Mouse (Mus musculus) G1E (cell line): ENCODE data around the gene Pigr. TPM values are rescaled to one million over a fixed set of nuclear protein-coding genes. Genes with fewer than 3 reads are reported as not detected.

Experiments
- ATAC-seq: 2 replicates; pipeline ENCODE4 v1.8.0; 2016; ENCODE audit warnings: mild to moderate bottlenecking; ENCODE audit not compliant: insufficient number of reproducible peaks, poor library complexity, low FRiP score, severe bottlenecking; ENCODE audit errors: extremely low read depth
- DNase-seq: peaks from one replicate; pipeline ENCODE4 v3.0.0; 2012; ENCODE audit warnings: low spot score
- H3K27me3 ChIP-seq: 2 replicates; pipeline ENCODE4 v1.6.1; 2012; ENCODE audit warnings: mild to moderate bottlenecking, low read length, inconsistent platforms; ENCODE audit not compliant: insufficient read depth
- H3K36me3 ChIP-seq: replicated peaks from 2 replicates; pipeline ENCODE3; 2012; ENCODE audit warnings: mild to moderate bottlenecking, inconsistent platforms
- H3K4me1 ChIP-seq: 2 replicates; pipeline ENCODE4 v1.6.1; 2012; ENCODE audit warnings: low read depth, low read length, inconsistent platforms, mixed read lengths; ENCODE audit not compliant: insufficient read depth
- H3K4me3 ChIP-seq: 2 replicates; pipeline ENCODE4 v1.5.1; 2012; ENCODE audit warnings: low read depth, mild to moderate bottlenecking, inconsistent platforms, low read length, moderate library complexity, mixed read lengths
- H3K9me3 ChIP-seq: replicated peaks from 2 replicates; pipeline ENCODE4 v1.6.1; 2012; ENCODE audit warnings: inconsistent platforms
- CTCF ChIP-seq: IDR thresholded peaks from 2 replicates; pipeline ENCODE4 v1.5.1; 2012; ENCODE audit warnings: low read depth, low read length, inconsistent platforms, mixed read lengths
- GATA1 ChIP-seq: IDR thresholded peaks from 2 replicates; pipeline ENCODE4 v1.6.1; 2012; ENCODE audit warnings: borderline replicate concordance, low read length, inconsistent platforms, mixed read lengths
- GATA2 ChIP-seq: IDR thresholded peaks from 2 replicates; pipeline ENCODE4 v1.6.1; 2012; ENCODE audit warnings: low read depth, low read length, inconsistent platforms, borderline replicate concordance
- POLR2AphosphoS5 ChIP-seq: IDR thresholded peaks from 2 replicates; pipeline ENCODE4 v1.6.1; 2012; ENCODE audit warnings: low read depth, low read length, inconsistent platforms; ENCODE audit not compliant: insufficient replicate concordance
- TAL1 ChIP-seq: conservative IDR thresholded peaks from 2 replicates; pipeline ENCODE4 v1.6.1; 2012; ENCODE audit warnings: low read depth, low read length, inconsistent platforms, mixed read lengths
- polyA plus RNA-seq: library from polyadenylated mRNA; stranded (reverse); fragments of >175 nt; gene quantifications from 2 replicates; pipeline ENCODE4 v1.2.3, GENCODE M21; 2012
- total RNA-seq, 2 experiments: library from RNA; stranded (forward) in 1 of 2; stranded (reverse) in 1 of 2; fragments of 200-1000 nt in 1 of 2; fragments of >200 nt in 1 of 2; fragmentation: Nextera tagmentation in 1 of 2; gene quantifications; 2 replicates each; pipeline ENCODE4 v1.2.3; 2014 to 2017

The Pigr gene
- total RNA-seq (2014; fragmentation: Nextera tagmentation) (not detected in 2 replicates), total RNA-seq (2017) (under 0.01 and 0.06 TPM in 2 replicates), polyA plus RNA-seq (not detected in 2 replicates)

- Histone ChIP-seq H3K36me3 (no peaks in the 10 kb centered on the region), H3K27me3 (peaks cover 38% of the 10 kb centered on the region), H3K4me1 (peaks cover 4% of the 10 kb centered on the region; the same call in 1 of the 2 replicates), H3K9me3 (no peaks in the 10 kb centered on the region), H3K4me3 (no peak within 1 kb of the TSS)
- no peak for DNase-seq
- no peak for ATAC-seq
- no peak for TF ChIP-seq GATA1
- no peak for TF ChIP-seq CTCF
- no peak for TF ChIP-seq TAL1
- no peak for TF ChIP-seq GATA2
- TF ChIP-seq POLR2AphosphoS5, result no peak
Measured at GRCm38 (mm10) chr1:130826448-130826847, at the start of gene Pigr. Gene Pigr, plus strand, starts transcription at chr1:130826684.

GRCm38 (mm10) chr1:130779867-130780266 is 46.6 kb upstream of the Pigr start:
- no peak overlapping the region for H3K4me3 ChIP-seq
- no peaks in the 10 kb centered on the region for H3K36me3 ChIP-seq
- no peaks in the 10 kb centered on the region for H3K9me3 ChIP-seq
- ATAC-seq (no peak), DNase-seq (no peak)
- H3K4me1 ChIP-seq, result peaks cover 13% of the 10 kb centered on the region
- H3K27me3 ChIP-seq, result peaks cover 4% of the 10 kb centered on the region
- TF ChIP-seq POLR2AphosphoS5, result no peak

- DNase-seq (peak; percentile 31), ATAC-seq (no peak)
- peaks cover 25% of the 10 kb centered on the region for H3K27me3 ChIP-seq
- no peak overlapping the region for H3K4me3 ChIP-seq
- no peaks in the 10 kb centered on the region for H3K36me3 ChIP-seq
- peaks cover 4% of the 10 kb centered on the region; the same call in 1 of the 2 replicates for H3K4me1 ChIP-seq
- TF ChIP-seq CTCF, result no peak; the same call in 1 of the 2 replicates
- TF ChIP-seq GATA2, result no peak
- TF ChIP-seq GATA1, result no peak
- no peak for TF ChIP-seq TAL1
- TF ChIP-seq POLR2AphosphoS5, result no peak
- H3K9me3 ChIP-seq, result no peaks in the 10 kb centered on the region
Measured at GRCm38 (mm10) chr1:130784054-130784453, 42.4 kb upstream of the Pigr start.

GRCm38 (mm10) chr1:130787001-130787400 is 39.5 kb upstream of the Pigr start:
- TF ChIP-seq POLR2AphosphoS5 (no peak), GATA1 (no peak), GATA2 (no peak), TAL1 (no peak)
- ATAC-seq, result peak; percentile 32; the same call in 1 of the 2 replicates
- no peaks in the 10 kb centered on the region for H3K36me3 ChIP-seq
- DNase-seq, result no peak
- no peak overlapping the region for H3K4me3 ChIP-seq
- peaks cover 33% of the 10 kb centered on the region for H3K27me3 ChIP-seq
- no peaks in the 10 kb centered on the region for H3K9me3 ChIP-seq
- H3K4me1 ChIP-seq, result peaks cover 14% of the 10 kb centered on the region

GRCm38 (mm10) chr1:130789512-130790451 is 36.7 kb upstream of the Pigr start:
- no peak for ATAC-seq
- H3K4me1 ChIP-seq, result peaks cover 11% of the 10 kb centered on the region

GRCm38 (mm10) chr1:130795331-130795730 is 31.2 kb upstream of the Pigr start:
- no peaks in the 10 kb centered on the region; the same call in 1 of the 2 replicates for H3K4me1 ChIP-seq
- no peaks in the 10 kb centered on the region for H3K9me3 ChIP-seq
- TF ChIP-seq POLR2AphosphoS5, result no peak
- TF ChIP-seq GATA2, result no peak
- no peak for TF ChIP-seq TAL1
- TF ChIP-seq GATA1, result no peak
- no peak for TF ChIP-seq CTCF
- DNase-seq (no peak), ATAC-seq (no peak)
- peaks cover 12% of the 10 kb centered on the region for H3K27me3 ChIP-seq
- no peak overlapping the region for H3K4me3 ChIP-seq
- H3K36me3 ChIP-seq, result no peaks in the 10 kb centered on the region

More at GRCm38 (mm10) chr1:130789512-130790451, 36.7 kb upstream of the Pigr start:
- no peak for DNase-seq
- Histone ChIP-seq H3K36me3 (no peaks in the 10 kb centered on the region), H3K4me3 (no peak overlapping the region), H3K27me3 (peaks cover 34% of the 10 kb centered on the region), H3K9me3 (no peaks in the 10 kb centered on the region)
- TF ChIP-seq CTCF (no peak), POLR2AphosphoS5 (peak; percentile 73; the same call in 1 of the 2 replicates)
